Mouse (Mus musculus): ENCODE results near the gene Fiz1.

DNA sequence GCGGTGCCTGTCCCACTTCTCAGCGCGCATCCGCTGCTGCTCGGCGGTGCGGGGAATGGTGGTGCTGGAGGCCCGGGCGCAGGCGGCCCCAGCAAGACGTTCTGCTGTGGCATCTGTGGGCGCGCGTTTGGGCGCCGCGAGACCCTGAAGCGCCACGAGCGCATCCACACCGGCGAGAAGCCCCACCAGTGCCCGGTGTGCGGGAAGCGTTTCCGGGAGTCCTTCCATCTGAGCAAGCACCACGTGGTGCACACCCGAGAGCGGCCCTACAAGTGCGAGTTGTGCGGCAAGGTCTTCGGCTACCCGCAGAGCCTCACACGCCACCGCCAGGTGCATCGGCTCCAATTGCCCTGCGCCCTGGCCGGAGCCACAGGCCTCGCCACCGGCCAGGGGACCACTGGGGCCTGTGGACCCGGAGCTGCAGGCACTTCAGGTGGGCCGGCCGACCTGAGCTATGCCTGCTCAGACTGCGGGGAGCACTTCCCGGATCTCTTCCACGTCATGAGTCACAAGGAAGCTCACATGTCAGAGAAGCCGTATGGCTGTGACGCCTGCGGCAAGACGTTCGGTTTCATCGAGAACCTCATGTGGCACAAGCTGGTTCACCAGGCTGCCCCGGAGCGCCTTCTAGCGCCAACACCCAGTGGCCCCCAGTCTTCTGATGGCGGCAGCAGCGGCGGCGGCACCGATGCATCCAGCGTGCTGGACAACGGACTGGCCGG is 16.2 kb upstream of the Fiz1 start:
- TF ChIP-seq POLR2A (IDR thresholded peaks at IDR 0.05; ENCODE audit: borderline replicate concordance, extremely low read depth, low read depth, low read length): no peak
- no peak for TF ChIP-seq CTCF (IDR thresholded peaks at IDR 0.05; ENCODE audit: insufficient read depth, low read length)
